Mouse (Mus musculus) heart, embryonic 15.5 days (tissue): ENCODE results near the gene Zmynd10. TPM values are rescaled to one million over a fixed set of nuclear protein-coding genes. Genes with fewer than 3 reads are reported as not detected.

Experiments
- ATAC-seq: fragments of 200-750 bp; cut with Nextera tagmentation; replicated peaks from 2 replicates; pipeline ENCODE4 v1.8.0; 2017; ENCODE audit warnings: low read depth, moderate TSS enrichment; ENCODE audit not compliant: insufficient number of reproducible peaks, insufficient read depth, low FRiP score
- H3K27ac ChIP-seq: fragments of 300-500 bp; sonication (generic); 2 replicates; pipeline ENCODE4 v1.5.1; 2015; ENCODE audit warnings: mild to moderate bottlenecking, inconsistent platforms
- H3K27me3 ChIP-seq: fragments of 300-500 bp; sonication (generic); 2 replicates; pipeline ENCODE4 v1.6.1; 2015; ENCODE audit warnings: inconsistent platforms
- H3K36me3 ChIP-seq: fragments of 300-500 bp; sonication (generic); 2 replicates; pipeline ENCODE4 v1.6.1; 2015; ENCODE audit warnings: mild to moderate bottlenecking, inconsistent platforms
- H3K4me1 ChIP-seq: fragments of 300-500 bp; sonication (generic); replicated peaks from 2 replicates; pipeline ENCODE4 v1.6.1; 2015; ENCODE audit warnings: inconsistent platforms
- H3K4me2 ChIP-seq: fragments of 300-500 bp; sonication (generic); 2 replicates; pipeline ENCODE4 v1.6.1; 2015; ENCODE audit warnings: inconsistent platforms, mild to moderate bottlenecking, moderate library complexity
- H3K4me3 ChIP-seq: fragments of 300-500 bp; sonication (generic); 2 replicates; pipeline ENCODE4 v1.5.1; 2015; ENCODE audit warnings: mild to moderate bottlenecking, inconsistent platforms
- H3K9ac ChIP-seq: fragments of 300-500 bp; sonication (generic); 2 replicates; pipeline ENCODE4 v1.6.1; 2015; ENCODE audit warnings: mild to moderate bottlenecking, inconsistent platforms
- H3K9me3 ChIP-seq: fragments of 300-500 bp; sonication (generic); replicated peaks from 2 replicates; pipeline ENCODE4 v1.6.1; 2016; ENCODE audit warnings: inconsistent platforms
- WGBS: fragments of 180-500 bp; shearing (Covaris S2); methylation state at CpG from one replicate; pipeline ENCODE4 v1.1.7; 2015; ENCODE audit warnings: mixed read lengths; 5-methylcytosine and 5-hydroxymethylcytosine counted together
- polyA plus RNA-seq: library from polyadenylated mRNA; unstranded; fragments of >200 nt; fragmentation: Nextera tagmentation; extraction: Ambion mirVana; gene quantifications from 2 replicates; pipeline ENCODE4 v1.2.1, GENCODE M21; 2015

The Zmynd10 gene
- polyA plus RNA-seq, 1 experiment from 2014 or later, result 0.40 TPM

DNA sequence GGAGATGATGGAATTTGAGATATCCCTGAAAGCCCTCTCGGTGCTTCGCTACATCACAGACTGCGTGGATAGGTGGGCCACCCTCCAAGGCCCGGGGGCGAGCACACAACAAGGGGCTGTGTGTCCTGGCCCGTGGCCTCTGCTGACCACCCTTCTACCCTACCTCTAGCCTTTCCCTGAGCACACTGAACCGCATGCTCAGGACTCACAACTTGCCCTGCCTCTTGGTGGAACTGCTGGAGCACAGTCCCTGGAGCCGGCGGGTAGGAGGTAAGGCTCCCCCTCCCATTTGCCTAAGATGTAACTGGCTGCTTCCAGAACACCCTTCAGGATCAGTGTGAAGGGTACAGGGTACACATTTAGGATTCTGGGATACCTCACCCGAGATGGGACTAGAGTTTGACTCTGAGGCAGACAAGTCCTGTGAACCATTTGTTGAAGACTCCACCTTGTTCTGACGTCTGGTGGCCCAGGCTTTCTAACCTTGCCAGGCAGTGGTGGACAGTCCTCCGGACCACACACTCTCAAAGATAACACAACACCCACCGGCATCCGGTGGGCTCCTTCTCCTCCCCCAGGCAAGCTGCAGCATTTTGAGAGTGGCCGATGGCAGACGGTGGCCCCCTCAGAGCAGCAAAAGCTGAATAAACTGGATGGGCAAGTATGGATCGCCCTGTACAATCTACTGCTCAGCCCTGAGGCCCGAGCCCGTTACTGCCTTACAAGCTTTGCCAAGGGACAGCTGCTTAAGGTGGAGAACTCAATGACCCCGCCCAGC lies 2.4 kb downstream of the Zmynd10 start:
- WGBS, result 84% methylated on average over 20 of the region's 20 CpGs
- Histone ChIP-seq H3K27me3 (peaks cover 18% of the 10 kb centered on the region; the same call in 1 of the 2 replicates), H3K4me2 (no peak overlapping the region)

DNA sequence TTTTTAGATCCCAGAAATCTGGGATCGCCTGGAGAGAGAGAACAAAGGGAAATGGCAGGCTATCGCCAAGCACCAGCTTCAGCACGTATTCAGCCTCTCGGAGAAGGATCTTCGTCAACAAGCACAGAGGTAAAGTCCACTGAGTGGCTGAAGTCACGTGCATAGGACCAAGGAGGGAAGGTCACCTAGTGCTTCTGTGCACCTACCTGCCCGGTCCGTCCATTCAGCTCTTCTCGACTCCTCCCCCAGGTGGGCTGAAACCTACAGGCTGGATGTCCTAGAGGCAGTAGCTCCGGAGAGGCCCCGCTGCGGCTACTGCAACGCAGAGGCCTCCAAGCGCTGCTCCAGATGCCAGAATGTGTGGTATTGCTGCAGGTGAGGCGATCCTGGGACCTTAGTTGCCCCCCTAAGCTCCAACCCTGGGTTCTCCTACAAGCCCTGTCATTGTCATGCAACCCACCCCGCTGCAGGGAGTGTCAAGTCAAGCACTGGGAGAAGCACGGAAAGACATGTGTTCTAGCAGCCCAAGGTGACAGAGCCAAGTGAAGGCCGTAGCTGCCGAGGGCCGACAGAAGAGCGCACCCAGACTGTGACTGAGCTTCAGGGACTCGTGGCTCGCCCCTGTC lies 3.5 kb downstream of the Zmynd10 start:
- no peaks in the 10 kb centered on the region for H3K9me3 ChIP-seq
- whole genome bisulfite sequencing, result 41% methylated on average over 23 of the region's 23 CpGs
- H3K27me3 ChIP-seq, result peaks cover 18% of the 10 kb centered on the region; the same call in 1 of the 2 replicates
- H3K9ac ChIP-seq, result 0 out of 2 replicates have a peak overlapping the region, but pooled peaks have one; percentile 63
- H3K36me3 ChIP-seq, result no peaks in the 10 kb centered on the region
- H3K4me3 ChIP-seq, result peak overlapping the region; percentile 57
- H3K4me2 ChIP-seq, result peak overlapping the region; percentile 91
- H3K27ac ChIP-seq, result peak overlapping the region; percentile 58; the same call in 1 of the 2 replicates
- ATAC-seq, result no peak
- peaks cover 54% of the 10 kb centered on the region for H3K4me1 ChIP-seq

More for the DNA sequence above, 2.4 kb downstream of the Zmynd10 start:
- H3K27ac ChIP-seq, result no peak overlapping the region
- H3K9ac ChIP-seq, result no peak overlapping the region
- no peak for ATAC-seq
- H3K9me3 ChIP-seq, result no peaks in the 10 kb centered on the region
- H3K36me3 ChIP-seq, result peaks cover 2% of the 10 kb centered on the region; the same call in 1 of the 2 replicates
- no peak overlapping the region for H3K4me3 ChIP-seq
- H3K4me1 ChIP-seq, result peaks cover 54% of the 10 kb centered on the region

DNA sequence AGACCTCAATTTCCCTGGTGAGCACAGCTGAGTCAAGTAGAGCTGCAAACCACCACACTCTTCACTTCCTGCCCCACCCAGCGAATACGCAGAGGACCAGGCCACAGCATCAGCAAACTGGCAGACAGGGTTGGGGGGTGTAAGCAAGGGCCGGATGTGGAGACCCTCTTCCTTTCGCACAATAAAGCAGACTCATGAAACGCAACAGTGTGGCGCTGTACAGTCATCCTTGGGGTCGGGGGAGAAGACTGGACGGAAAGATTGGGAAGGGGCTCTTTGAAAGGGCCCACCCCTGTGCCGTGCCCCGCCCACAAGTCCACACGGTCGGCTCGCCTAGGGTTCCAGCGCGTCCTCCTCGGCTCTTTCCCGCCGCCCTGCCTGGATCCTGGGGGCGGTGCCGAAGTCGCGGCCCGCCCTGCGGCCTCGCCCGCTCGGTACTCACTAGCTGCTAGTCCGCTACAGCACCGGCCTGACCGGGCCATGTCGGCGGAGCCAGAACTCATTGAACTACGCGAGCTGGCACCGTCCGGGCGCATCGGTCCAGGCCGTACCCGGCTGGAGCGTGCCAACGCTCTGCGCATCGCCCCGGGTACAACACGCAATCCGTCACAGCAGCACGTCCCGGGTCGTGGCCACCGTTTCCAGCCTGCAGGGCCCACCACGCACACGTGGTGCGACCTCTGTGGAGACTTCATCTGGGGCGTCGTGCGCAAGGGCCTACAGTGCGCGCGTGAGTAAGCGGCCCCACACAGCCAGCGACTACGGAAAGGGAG lies 4.2 kb downstream of the Zmynd10 start, which contains the start of gene Rassf1:
Gene Rassf1, plus strand, starts transcription at position 439 of the 773 bp plus-strand sequence.
- Histone ChIP-seq H3K4me3 (peak within 1 kb of the TSS; percentile 57), H3K9ac (peak within 1 kb of the TSS; percentile 63), H3K9me3 (no peaks in the 10 kb centered on the region), H3K36me3 (no peaks in the 10 kb centered on the region), H3K4me2 (peak within 1 kb of the TSS; percentile 91), H3K27ac (peak within 1 kb of the TSS; percentile 58), H3K4me1 (peaks cover 55% of the 10 kb centered on the region), H3K27me3 (peaks cover 18% of the 10 kb centered on the region; the same call in 1 of the 2 replicates)
- ATAC-seq, result peak; percentile 19
- 2% methylated on average over 63 of the region's 63 CpGs for WGBS

- peak overlapping the region; percentile 58 for H3K27ac ChIP-seq
- H3K4me1 ChIP-seq, result peaks cover 55% of the 10 kb centered on the region
- H3K4me3 ChIP-seq, result peak overlapping the region; percentile 57
- no peaks in the 10 kb centered on the region for H3K9me3 ChIP-seq
- H3K4me2 ChIP-seq, result peak overlapping the region; percentile 91
- peaks cover 18% of the 10 kb centered on the region; the same call in 1 of the 2 replicates for H3K27me3 ChIP-seq
- 23% methylated on average over 8 of the region's 8 CpGs for WGBS
- peak overlapping the region; percentile 63 for H3K9ac ChIP-seq
- no peaks in the 10 kb centered on the region; the same call in 1 of the 2 replicates for H3K36me3 ChIP-seq
- ATAC-seq, result no peak
Measured at GRCm38 (mm10) chr9:107551890-107552355, 4.8 kb downstream of the Zmynd10 start.

DNA sequence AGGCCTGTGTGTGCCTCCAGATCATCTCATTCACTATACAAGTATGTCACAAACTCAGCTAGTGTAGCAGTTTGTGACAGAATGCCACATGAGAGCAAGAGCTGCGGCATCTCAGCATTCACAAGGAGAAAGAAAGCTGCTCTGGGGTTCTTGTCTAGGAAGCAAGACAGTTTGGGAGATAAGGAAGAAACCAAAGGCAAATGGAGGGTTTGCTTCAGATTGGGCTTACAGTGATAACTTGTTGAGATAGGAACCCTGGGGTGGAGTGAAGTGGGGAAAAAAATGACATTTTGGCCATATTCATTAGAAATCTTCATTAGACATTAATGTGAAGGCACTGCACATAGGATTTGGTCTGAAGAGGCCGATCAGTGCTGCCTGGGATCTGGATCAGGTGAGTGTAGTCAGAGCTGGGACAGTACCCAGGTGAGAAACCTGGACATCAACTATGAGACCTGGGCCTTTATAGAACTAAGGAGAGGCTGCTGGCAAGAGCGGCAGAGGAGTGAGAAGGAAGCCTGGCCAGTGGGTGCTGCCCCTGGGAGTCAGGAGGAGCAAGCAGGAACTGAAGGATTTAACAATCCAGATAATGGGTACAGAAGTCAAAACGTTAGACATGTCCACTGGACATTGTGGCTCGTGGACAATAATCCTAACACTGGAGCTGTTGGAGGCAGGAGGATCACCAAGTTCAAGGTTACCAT lies 5.7 kb downstream of the Zmynd10 start:
- peak overlapping the region; percentile 91 for H3K4me2 ChIP-seq
- peaks cover 18% of the 10 kb centered on the region; the same call in 1 of the 2 replicates for H3K27me3 ChIP-seq
- H3K9me3 ChIP-seq, result no peaks in the 10 kb centered on the region
- ATAC-seq, result no peak
- 0 out of 2 replicates have a peak overlapping the region, but pooled peaks have one; percentile 58 for H3K27ac ChIP-seq
- peak overlapping the region; percentile 77; the same call in 1 of the 2 replicates for H3K4me3 ChIP-seq
- WGBS, result 76% methylated on average over 5 of the region's 5 CpGs
- H3K9ac ChIP-seq, result no peak overlapping the region; the same call in 1 of the 2 replicates
- H3K36me3 ChIP-seq, result peaks cover 9% of the 10 kb centered on the region
- peaks cover 52% of the 10 kb centered on the region for H3K4me1 ChIP-seq

DNA sequence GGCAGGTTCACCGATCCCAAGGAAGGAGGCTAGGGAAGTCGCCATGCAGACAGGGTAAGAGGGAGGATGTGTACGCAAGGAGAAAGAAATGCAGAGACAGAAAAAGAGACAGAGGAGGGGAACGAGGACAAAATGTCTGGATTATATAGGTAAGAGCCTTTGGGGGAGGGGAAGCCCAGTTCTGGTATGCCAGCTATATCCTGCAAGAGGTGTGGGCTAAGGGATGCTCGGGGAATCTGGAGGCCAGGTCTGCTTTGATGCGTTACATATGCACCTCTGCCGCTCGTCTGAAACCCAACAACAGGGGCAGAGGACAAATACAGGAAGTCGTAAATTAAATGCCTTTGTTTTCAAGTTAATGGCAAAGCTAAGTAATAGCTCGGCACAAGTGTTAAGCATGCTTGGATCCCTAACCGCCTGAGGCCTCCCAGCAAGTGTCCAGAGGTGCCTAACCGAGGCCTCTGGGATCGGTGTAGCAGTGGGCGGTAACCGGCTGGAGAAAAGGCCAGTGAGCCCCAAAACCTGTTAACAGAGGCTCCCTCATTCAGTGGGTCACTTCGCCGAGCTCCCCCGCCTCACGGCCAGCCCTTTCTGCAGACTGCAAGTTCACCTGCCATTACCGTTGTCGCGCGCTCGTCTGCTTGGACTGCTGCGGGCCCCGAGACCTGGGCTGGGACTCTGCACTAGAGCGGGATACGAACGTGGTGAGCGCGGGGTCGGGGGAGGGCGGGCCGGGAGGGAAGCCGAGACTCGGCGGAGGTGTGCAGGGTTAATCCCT lies 6.6 kb downstream of the Zmynd10 start:
- Histone ChIP-seq H3K27ac (peak overlapping the region; percentile 77), H3K9ac (peak overlapping the region; percentile 62), H3K4me1 (peaks cover 52% of the 10 kb centered on the region), H3K9me3 (no peaks in the 10 kb centered on the region), H3K36me3 (peaks cover 18% of the 10 kb centered on the region), H3K4me2 (peak overlapping the region; percentile 91), H3K4me3 (peak overlapping the region; percentile 77), H3K27me3 (peaks cover 14% of the 10 kb centered on the region; the same call in 1 of the 2 replicates)
- peak; percentile 29 for ATAC-seq
- 9% methylated on average over 37 of the region's 37 CpGs for WGBS

- Histone ChIP-seq H3K36me3 (peaks cover 24% of the 10 kb centered on the region), H3K4me2 (peak overlapping the region; percentile 91), H3K9me3 (no peaks in the 10 kb centered on the region), H3K9ac (peak overlapping the region; percentile 86), H3K4me1 (peaks cover 52% of the 10 kb centered on the region), H3K4me3 (peak overlapping the region; percentile 77), H3K27ac (peak overlapping the region; percentile 96), H3K27me3 (peaks cover 12% of the 10 kb centered on the region; the same call in 1 of the 2 replicates)
- peak; percentile 89 for ATAC-seq
- WGBS, result under 1% methylated on average over 53 of the region's 53 CpGs
Measured at GRCm38 (mm10) chr9:107554319-107554825, 7.3 kb downstream of the Zmynd10 start.

- H3K27ac ChIP-seq, result peak overlapping the region; percentile 96
- peaks cover 52% of the 10 kb centered on the region for H3K4me1 ChIP-seq
- ATAC-seq, result peak; percentile 3
- peaks cover 8% of the 10 kb centered on the region; the same call in 1 of the 2 replicates for H3K27me3 ChIP-seq
- H3K4me2 ChIP-seq, result peak overlapping the region; percentile 91
- H3K4me3 ChIP-seq, result peak overlapping the region; percentile 77
- WGBS, result 0% methylated on average over 23 of the region's 23 CpGs
- H3K9ac ChIP-seq, result peak overlapping the region; percentile 86
- H3K9me3 ChIP-seq, result no peaks in the 10 kb centered on the region
- peaks cover 31% of the 10 kb centered on the region for H3K36me3 ChIP-seq
Measured at GRCm38 (mm10) chr9:107555031-107555457, 7.9 kb downstream of the Zmynd10 start.

DNA sequence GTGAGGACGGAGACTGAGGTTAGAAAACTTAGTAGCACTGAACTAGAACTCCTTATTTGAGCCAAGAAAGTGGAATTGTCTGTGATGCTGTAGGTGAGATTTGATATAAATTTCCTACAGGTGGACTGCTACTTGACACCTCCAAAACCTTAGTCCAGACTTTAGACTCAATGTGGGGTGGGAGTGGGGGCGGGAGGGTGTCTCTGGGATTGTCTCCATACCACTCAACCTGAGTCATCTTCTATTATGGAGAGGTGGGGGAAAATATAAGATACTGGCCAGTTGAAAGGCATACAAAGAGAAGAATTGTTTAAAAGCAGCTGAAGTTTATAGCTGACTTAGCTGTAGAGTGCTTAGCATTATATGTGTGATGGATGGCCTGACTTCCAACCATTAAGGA lies 8.6 kb downstream of the Zmynd10 start:
- WGBS, result 28% methylated on average over 2 of the region's 2 CpGs
- H3K27me3 ChIP-seq, result peaks cover 3% of the 10 kb centered on the region; the same call in 1 of the 2 replicates
- peaks cover 51% of the 10 kb centered on the region for H3K4me1 ChIP-seq
- peak overlapping the region; percentile 96 for H3K27ac ChIP-seq
- ATAC-seq, result no peak
- peak overlapping the region; percentile 77 for H3K4me3 ChIP-seq
- peaks cover 38% of the 10 kb centered on the region for H3K36me3 ChIP-seq
- no peaks in the 10 kb centered on the region for H3K9me3 ChIP-seq
- peak overlapping the region; percentile 91 for H3K4me2 ChIP-seq
- peak overlapping the region; percentile 86 for H3K9ac ChIP-seq
